Mouse (Mus musculus) kidney, adult 18-20 months (tissue): ENCODE data around the gene Rbms3.

Source experiments
- DNase-seq: peaks from one replicate; pipeline ENCODE4 v3.0.0; 2021

Rbms3 gene

GRCm38 (mm10) chr9:116947369-116947768, 682.3 kb downstream of the Rbms3 start:
- DNase-seq = no peak

DNA sequence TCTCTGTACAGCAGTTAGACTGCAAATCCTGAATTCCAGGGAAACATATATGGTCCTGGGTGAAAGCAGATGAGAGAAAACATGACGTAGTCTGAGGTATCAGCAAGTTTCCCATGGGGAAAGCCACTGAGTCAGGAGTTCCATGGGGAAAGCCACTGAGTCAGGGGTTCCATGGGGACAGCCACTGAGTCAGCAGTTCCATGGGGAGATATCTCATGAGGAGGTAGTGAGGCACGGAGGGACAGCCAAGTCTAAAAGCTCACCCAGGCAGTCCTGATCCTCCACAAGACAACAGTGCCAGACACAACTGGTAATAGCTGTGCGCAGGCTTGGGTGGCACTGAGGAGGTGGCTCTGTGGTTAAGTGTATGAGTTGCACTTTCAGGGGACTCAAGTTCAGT, 682.9 kb downstream of the Rbms3 start:
- DNase-seq = no peak

GRCm38 (mm10) chr9:116945689-116946088, 684.0 kb downstream of the Rbms3 start:
- DNase-seq = no peak

GRCm38 (mm10) chr9:116943902-116944301, 685.8 kb downstream of the Rbms3 start:
- DNase-seq = no peak

DNA sequence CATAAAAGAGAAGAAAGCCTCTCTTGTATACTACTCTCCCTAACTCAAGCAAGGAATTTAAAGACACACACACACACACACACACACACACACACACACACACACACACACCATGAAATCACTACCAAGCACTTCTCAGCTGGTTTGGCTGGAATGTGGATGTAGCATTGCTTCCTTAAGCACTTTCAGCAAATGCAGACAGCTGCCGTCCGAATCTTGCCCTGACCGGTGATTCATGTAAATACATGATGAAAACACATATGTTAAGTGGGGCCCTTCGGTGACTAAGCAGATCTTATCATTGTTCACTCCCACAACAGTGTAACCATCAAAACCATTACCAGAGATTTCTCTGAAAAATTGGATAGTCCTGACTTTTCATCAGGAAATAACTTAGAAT, 688.6 kb downstream of the Rbms3 start:
- DNase-seq = no peak

DNA sequence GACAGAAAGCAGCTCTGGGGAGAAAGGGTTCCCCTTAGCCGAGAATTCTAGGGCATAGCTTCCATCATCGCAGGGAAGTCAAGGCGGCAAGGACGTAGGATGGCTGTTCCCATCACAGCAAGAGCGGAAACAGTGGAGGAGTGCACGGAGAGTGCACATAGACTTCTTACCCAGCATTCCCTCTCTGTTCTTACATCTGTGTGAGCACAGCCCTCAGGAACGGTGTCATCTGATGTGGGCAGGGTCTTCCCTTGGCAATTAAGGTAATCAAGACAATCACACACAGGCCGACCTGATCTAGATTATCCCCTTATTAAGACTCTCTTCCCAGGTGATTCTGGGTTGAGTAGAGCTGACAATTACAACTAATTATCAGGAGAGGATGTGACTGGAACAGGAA, 689.0 kb downstream of the Rbms3 start:
- no peak for DNase-seq

GRCm38 (mm10) chr9:116928338-116928737, 701.4 kb downstream of the Rbms3 start:
- DNase-seq = no peak

GRCm38 (mm10) chr9:116923151-116923550, 706.6 kb downstream of the Rbms3 start:
- DNase-seq = no peak

- no peak for DNase-seq
Measured at GRCm38 (mm10) chr9:116922561-116922960, 707.2 kb downstream of the Rbms3 start.

DNA sequence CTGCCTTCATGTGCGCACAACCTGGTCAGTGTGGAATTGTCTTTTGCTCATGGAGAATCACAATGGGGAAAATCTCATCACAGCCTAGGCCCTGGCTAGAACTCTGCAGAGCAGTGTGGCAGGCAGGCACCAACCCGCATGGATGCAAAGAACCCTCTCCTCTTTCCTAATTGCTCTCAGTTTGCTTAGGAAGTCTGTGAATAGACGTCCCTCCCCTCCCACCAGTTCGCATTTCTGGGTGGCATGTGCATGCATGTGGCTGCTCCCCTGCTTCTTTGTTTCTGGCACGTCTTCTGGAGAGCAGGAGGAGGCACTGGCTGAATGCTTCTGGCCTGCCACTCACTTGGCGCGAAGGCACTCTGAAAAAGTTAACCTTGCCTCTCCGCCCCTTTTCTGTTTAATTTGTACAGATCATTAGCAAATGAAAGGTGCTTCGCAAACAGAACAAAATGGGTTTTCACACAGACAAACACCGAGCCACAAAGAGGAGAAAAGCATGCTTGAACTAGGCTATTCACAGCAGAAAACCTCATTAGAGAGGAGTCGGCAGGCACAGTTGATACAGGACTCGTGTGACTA, 710.2 kb downstream of the Rbms3 start:
- DNase-seq = no peak

DNA sequence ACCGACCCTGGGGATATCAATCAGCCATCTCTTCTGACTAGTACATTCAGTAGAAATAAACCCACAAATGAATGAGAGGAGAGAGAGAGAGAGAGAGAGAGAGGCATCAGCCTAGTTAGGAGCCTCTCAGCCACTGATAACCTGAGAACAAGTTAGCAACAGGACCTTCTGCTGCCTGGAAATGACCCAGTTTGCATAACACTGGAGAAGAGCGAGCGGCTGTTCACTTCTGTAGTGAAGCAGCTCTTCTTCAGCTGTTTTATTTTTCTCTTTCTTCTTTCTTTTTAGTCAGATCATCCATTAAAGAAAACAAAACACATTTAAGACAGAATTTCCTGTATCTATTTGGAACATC, 717.2 kb downstream of the Rbms3 start:
- DNase-seq = no peak

GRCm38 (mm10) chr9:116911781-116912492, 717.8 kb downstream of the Rbms3 start:
- no peak for DNase-seq

DNA sequence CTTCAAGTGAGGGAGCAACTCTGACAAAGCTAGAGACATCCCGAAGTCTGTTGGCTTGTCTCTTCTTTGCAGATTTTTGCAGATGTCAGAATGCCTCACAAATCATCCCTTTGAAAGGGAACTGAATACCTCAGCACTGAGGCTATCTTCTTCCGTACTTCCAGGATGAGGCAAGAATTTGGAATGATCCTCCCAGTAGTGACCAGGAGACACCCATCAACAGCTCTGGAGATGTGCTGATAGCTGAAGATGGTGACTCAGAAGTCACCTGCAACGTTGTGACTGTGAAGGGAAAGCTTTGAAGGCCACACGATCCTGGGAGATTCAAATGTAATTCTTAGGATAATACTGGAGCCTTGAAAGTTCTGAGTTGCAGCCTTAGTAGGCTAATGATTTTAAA, 720.2 kb downstream of the Rbms3 start:
- no peak for DNase-seq

- no peak for DNase-seq
Measured at GRCm38 (mm10) chr9:116906955-116907354, 722.8 kb downstream of the Rbms3 start.

- DNase-seq = no peak
Measured at GRCm38 (mm10) chr9:116905646-116906045, 724.1 kb downstream of the Rbms3 start.

GRCm38 (mm10) chr9:116903304-116903993, 726.3 kb downstream of the Rbms3 start:
- no peak for DNase-seq

DNA sequence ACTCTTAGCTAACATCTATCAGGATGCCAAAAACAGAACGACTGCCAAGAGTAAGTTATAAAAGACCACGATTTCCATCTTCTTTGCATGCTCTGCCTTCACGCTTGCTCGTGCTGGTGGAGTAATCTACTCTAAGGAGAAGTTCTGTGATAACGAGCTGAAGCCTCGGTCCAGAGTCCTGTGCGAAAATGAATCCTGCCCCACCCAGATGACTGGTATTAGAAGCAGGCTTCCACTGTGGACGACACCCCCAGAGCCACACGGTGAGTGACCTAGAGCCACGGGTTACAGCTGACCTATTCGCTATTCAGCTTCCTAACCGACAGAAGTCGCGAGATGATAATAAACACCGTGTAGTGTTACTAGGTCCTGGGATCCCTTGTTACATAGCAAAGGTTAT, 730.3 kb downstream of the Rbms3 start:
- no peak for DNase-seq

DNA sequence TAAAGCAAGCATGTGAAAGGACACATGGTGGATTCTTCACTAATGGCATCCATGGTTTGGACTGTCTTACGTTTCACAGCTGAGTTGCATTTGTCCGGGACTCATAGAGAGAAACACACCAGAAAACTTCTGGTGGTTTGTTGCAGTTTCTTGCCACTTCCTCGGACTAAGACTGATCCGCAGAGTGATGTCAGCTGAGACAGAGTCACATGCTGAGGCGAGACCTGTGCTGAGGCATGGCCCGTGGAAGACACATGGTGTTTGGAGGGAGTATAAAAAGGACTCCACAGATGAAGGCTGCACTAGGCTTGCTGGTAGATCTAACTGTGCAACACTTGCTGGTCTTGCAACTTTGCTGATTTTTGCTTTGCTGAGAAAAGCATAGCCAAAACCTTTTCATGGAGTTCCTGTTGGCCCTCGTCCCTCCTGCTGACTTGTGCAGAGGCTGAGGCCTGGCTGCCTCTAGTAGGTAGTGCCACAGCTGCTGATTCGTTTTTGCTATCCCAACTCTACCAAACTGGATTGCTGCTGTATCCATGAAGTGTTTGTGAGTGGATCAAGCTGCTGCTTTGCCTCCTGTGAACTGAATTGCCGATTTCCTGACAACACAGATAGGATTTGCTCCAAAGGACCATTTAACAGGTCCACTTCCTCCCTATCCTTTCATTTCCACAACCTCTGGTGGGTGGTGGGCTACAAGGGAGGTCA, 742.6 kb downstream of the Rbms3 start:
- DNase-seq = no peak

DNA sequence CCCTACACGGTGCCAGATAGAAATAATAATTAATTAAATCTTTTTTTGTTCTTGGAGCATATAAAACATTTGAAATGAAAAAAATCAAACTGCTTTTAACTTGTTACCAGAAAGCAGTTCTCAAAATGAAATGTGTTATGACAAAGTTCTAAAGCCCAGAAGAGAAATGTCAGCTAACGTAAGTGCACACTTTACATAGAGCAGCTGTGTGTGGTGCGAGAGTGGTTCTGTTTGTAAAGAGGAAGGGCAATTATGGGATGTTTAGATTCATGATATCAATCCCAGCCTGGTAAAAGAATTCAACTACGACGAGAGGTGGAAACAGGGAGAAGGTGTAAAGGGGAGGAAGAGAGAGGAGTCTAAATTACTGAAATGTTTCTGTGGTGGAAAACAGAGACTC, 744.1 kb downstream of the Rbms3 start:
- no peak for DNase-seq

DNA sequence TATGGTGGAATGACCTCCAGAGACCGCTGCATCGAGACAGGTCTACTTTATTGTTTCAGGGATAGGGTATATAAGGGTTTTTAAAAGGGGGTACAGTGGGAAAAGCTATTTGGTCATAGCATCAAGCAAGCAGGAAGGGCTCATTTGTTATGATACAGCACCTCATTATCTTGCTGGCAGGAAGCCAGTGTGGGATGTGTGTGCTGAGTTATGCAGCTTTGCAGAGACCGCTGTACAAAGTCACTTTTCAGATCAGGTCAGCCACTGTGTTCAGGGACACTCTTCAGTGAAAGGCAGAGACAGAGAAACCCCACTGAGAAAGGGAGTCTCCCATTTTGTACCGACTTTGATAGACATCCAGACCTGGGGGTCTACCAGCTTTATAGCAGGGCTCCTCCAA, 749.2 kb downstream of the Rbms3 start:
- DNase-seq = no peak

DNA sequence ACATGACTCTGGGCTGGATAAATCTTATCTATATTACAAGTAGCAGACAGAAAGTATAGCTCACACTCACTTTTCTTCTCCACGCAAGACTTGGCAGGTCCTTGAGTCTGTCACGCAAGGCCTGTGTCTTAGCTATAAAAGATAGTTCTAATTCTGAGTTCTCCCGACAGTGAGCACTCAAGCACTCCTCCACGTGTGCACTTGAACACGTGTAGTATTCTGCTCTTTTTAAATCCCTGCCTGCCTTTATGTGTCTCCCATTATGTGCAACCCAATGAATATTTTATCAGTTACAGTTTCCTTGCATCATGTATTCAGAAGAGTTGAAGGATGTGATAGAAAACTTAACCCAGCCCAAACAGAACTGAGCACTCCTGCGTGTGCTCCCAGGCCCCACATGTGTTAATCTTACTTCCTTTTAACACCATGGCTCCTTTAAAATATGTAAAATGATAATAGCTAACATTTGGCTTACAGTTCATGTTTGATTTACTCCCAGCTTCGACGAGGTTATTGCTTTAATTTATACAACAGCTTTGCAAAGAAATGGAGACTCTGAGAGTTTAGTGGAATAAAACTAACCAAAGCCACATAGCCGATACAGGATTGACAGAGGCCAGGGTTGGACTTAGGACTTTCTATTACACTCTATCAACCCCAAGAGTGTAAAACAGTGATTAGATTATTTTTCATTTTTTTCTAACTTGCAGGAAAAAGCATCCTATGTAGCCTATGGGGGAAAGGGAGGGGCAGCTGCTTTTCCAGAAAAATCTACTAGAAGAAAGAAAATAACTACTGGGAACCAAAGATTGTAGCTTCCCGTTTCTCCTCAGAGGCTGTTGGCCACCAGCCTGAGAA, 749.9 kb downstream of the Rbms3 start:
- DNase-seq = no peak

GRCm38 (mm10) chr9:116876786-116877185, 752.9 kb downstream of the Rbms3 start:
- no peak for DNase-seq

GRCm38 (mm10) chr9:116873976-116874320, 755.8 kb downstream of the Rbms3 start:
- DNase-seq = no peak
